Mouse (Mus musculus) cortical plate, adult 2 months (tissue): Measurements from ENCODE around the gene Igfbp3.

Experiments
- CTCF ChIP-seq: fragments of 200-500 bp; IDR thresholded peaks from 2 replicates; pipeline ENCODE4 v1.5.1; 2011; ENCODE audit warnings: mild to moderate bottlenecking, control low read depth, low read length; ENCODE audit not compliant: insufficient read depth; ENCODE audit errors: extremely low read depth
- POLR2A ChIP-seq: fragments of 200-500 bp; IDR thresholded peaks from 2 replicates; pipeline ENCODE4 v1.6.1; 2011; ENCODE audit warnings: mild to moderate bottlenecking, low read length, control low read depth; ENCODE audit not compliant: insufficient read depth; ENCODE audit errors: extremely low read depth

DNA sequence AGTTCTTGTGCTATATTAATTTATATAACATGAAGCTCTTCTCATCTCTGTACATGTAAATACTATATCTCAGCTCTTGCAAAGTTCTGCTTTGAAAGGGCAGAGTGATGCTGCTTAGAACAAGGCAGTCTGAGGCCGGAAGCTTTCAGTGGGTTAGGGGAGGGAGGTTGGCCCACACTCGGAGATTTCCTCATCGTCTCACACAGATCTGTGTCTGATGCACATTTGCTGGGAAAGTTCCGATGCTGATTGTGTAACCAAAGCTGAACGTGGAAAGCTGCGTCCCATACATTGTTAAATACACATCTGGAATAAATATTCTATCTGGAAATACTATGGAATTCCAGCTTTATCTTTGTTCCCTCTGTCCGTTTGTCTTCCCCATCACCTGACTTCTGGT lies 11.5 kb downstream of the Igfbp3 start:
- no peak for TF ChIP-seq CTCF
- no peak for TF ChIP-seq POLR2A
